Mouse (Mus musculus) splenic B cell, adult 2 months (primary cell): ENCODE measurements at regions not wholly inside any gene's neighbourhood (a gene's known extent, or its start where the extent isn't known, plus 50 kb on each side); places are given as distances from the start of the nearest gene placed in this dataset.
A peak's percentile ranks its signal among the peaks of the same experiment; 100 is the strongest.

Experiments
- DNase-seq: peaks from one replicate; pipeline ENCODE4 v3.0.0-alpha.2; 2011; ENCODE audit warnings: low read depth, low spot score
- H3K27me3 ChIP-seq: 2 replicates; pipeline ENCODE4 v1.6.1; 2012; ENCODE audit warnings: mild to moderate bottlenecking, low read length, moderate library complexity, mixed read lengths; ENCODE audit not compliant: control insufficient read depth, poor library complexity, insufficient read depth, severe bottlenecking
- H3K36me3 ChIP-seq: 2 replicates; pipeline ENCODE4 v1.6.1; 2012; ENCODE audit warnings: mild to moderate bottlenecking, low read length, moderate library complexity, mixed read lengths; ENCODE audit not compliant: control insufficient read depth, poor library complexity, insufficient read depth, severe bottlenecking

DNA sequence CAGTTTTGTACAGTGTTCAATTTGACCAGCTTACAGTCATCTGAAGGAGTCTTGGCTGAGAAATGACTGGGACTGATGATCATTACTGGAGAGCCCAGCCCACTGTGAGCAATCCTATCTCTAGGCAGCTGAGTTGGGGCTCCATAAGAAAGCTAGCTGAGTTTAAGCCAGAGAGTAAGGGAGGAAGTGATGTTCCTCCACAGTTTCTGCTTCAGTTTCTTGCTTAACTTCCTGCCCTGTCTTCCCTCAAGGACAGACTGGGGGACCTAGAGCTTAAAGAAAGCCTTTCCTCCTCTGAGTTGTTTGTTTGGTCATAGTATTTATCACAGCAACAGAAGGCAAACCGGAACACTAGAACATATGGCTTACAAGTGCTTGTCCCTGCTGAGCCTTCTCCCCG lies 70.8 kb upstream of the Med14 start:
- Histone ChIP-seq H3K27me3 (no peaks in the 10 kb centered on the region), H3K36me3 (no peaks in the 10 kb centered on the region)
- no peak for DNase-seq

DNA sequence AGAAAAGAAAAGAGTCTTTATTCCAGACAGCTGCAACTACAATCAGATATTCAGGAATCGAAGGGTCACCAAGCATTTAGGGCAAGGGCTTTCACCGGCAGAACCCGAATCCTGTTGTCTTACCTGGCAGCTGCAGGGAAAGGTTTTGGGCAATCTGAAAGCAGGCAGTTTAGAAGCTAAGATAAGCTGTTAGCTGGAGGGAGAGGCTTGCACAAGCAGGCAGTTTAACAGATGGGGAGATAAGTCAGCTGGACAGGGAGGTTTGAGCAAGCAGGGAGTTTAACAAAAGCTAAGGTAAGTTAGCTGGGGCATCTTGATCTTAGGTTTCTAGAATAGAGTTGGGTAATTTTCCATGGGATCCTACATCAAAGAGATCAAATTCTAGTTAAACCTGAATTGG lies 67.3 kb upstream of the Med14 start:
- DNase-seq: no peak
- H3K36me3 ChIP-seq: no peaks in the 10 kb centered on the region
- H3K27me3 ChIP-seq: no peaks in the 10 kb centered on the region

DNA sequence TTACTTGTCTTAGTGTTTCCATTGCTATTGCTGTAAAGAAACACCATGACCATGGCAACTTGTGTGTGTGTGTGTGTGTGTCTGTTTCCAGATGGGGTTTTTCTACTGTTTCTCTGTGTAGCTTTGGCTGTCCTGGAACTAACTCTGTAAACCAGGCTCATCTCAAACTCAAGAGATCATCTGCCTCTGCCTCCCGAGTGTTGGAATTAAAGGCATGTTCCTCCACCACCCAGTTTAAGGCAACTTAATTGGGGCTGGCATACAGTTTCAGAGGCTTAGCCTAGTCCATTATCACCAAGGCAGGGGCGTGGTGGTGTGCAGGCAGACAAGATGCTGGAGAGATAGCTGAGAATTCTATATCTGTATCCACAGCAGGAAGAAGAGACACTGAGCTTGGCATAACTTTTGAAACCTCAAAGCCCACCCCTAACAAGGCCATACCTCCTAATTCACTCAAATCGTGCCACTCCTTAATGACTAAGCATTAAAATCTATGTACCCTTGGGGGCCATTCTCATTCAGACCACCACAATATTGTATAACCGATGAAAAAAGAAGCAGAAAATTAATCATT lies 65.5 kb upstream of the Med14 start:
- Histone ChIP-seq H3K36me3 (no peaks in the 10 kb centered on the region), H3K27me3 (no peaks in the 10 kb centered on the region)
- no peak for DNase-seq

DNA sequence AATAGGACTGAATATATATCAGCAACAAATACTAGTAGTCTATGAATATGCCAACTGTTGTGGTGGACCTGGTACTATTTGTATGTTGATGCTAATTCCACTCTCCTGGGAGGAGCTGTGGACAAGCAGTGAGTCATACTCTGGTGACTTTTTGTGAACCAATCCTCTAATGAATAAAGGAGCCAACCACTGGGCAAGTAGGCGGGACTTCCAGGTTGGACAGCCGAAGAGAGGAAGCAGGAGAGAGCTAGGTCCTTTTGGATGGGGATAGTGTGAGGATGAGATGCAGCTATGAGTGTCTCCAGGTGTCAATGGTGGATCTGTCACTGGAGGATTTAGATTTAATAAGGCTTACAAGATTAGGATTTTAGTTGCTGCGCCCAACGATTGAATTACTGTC lies 64.8 kb upstream of the Med14 start:
- no peak for DNase-seq
- H3K27me3 ChIP-seq: no peaks in the 10 kb centered on the region
- no peaks in the 10 kb centered on the region for H3K36me3 ChIP-seq

DNA sequence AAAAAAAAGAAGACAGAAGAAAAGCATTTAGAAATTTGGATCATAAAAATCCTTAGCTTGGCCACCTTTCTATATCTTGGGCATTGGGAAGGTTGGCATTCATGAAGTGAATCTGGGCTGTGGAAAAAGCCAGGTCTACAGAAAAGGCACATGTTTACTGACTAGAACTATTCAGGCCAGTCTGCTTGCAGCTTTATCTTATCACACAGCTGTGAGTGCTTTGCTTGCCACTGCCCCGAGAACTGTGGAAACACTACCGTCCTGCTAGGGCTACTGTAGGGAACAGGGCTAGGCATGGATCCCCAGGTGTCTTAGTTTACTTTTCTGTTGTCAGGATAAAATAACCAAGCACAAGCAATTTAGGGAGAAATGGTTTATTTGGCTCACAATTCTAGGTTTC lies 63.4 kb upstream of the Med14 start:
- no peaks in the 10 kb centered on the region for H3K36me3 ChIP-seq
- H3K27me3 ChIP-seq: no peaks in the 10 kb centered on the region
- no peak for DNase-seq

DNA sequence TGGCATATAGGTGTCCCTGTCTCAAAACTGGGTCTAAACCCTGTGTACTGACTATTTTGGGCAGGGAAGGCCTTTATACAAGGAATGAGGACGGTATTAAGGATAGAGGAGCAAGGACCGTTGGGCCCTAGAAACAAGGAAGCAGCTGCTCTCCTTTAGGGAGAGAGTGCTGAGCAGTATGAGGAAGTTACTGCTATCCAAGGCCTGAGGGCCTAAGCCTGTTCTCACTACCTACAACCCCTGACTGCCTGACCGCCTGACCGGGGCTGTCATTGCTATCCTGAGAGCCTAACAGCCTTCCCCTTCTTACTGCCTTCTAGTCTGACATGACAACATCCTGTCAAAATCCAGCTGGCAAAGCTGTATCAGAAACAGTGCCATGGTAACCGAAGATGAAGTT lies 62.6 kb upstream of the Med14 start:
- DNase-seq: no peak
- no peaks in the 10 kb centered on the region for H3K36me3 ChIP-seq
- no peaks in the 10 kb centered on the region for H3K27me3 ChIP-seq

DNA sequence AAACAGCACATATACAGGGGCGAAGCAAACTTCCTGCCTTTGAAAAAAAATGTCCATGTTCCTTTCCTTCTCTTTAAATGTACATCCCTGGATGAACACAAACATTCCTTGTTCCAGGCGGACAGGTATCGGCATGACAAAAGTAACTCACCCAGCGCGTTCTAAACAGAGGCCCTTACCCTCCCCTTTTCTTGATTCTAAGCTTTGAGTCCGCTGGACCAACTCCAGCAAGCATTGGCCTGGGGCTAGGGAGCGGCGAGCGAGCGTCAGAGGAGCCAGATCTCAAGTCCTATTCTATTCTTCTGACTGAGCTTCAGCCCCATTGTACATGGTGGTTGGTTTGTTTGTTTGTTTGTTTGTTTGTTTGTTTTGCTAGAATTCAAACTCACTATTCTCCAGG lies 60.9 kb upstream of the Med14 start:
- Histone ChIP-seq H3K27me3 (no peaks in the 10 kb centered on the region), H3K36me3 (no peaks in the 10 kb centered on the region)
- DNase-seq: no peak

DNA sequence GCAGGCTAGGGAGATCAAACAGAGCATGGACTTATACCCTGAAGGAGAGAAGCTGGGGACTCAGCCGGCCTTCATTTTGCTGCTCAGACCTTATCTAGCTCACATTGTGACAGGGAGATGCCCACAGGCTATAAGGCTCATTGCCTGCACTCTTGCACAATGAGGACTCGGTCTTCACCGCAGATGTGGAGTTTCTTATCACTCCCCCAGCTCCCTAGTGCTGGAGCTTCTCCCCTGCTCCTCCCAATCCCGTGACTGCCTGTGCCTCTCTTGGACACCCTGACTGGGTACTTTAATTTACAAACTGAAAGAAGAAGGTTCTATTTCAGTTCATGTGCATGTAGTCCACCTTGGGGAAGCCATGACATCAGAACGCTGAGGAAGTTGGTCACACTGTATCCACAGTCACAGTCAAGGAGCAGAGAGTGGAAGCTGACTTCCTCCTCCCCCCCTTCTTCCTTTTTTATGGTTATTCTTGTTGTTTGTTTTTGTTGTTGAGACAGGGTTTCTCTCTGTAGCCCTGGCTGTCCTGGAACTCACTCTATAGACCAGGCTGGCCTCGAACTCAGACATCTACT lies 51.3 kb upstream of the Med14 start:
- H3K27me3 ChIP-seq: no peaks in the 10 kb centered on the region
- peak; percentile 5 for DNase-seq
- H3K36me3 ChIP-seq: no peaks in the 10 kb centered on the region
